Mouse (Mus musculus): ENCODE measurements at regions not wholly inside any gene's neighbourhood (a gene's known extent, or its start where the extent isn't known, plus 50 kb on each side); places are given as distances from the start of the nearest gene placed in this dataset.

DNA sequence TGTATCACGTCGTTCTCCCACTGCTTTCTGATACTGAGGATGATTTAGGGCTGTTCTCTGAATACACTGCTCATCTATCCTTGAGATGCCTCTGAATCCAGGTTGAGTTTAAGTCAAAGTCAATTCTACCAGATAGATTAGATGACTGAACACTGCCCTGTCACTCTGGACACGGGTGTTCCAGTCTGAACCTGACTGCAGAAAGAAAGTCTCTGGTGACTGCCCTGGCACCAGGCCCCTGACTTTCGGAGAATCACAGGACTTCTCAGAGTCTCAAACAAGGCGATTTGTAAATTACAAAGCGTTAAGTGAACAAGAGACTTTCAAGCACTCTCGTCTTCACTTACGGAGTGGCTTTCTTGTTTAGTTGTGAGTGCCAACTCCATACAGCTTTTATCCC lies 324.6 kb downstream of the Kcnrg start:
- ATAC-seq (replicated peaks; ENCODE audit: insufficient number of reproducible peaks, insufficient read depth, low FRiP score, low read depth): no peak

DNA sequence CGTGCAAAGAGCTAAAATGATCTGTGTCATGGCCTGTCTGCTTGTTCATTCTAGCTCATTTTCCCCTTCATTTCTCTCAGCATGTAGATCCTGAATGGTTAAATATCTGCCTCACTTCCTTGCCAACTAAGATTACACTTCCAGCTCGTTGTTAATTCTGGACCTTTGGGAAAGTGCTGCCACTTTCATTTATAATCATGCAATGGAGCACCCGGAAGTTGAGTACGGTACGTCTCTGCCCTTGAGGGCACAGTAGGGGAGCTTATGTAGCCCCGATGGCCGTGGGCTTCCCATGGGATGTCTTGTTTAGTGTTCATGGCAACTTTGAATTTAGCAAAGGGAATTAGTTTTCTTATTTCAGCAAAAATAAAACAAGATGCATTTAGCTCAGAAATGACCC lies 334.4 kb downstream of the Kcnrg start:
- Histone ChIP-seq H3K36me3 (no peaks in the 10 kb centered on the region), H3K4me3 (no peak overlapping the region), H3K27ac (no peak overlapping the region), H3K9ac (no peak overlapping the region), H3K27me3 (no peaks in the 10 kb centered on the region), H3K4me2 (no peak overlapping the region), H3K4me1 (replicated peaks) (no peaks in the 10 kb centered on the region), H3K9me3 (replicated peaks) (no peaks in the 10 kb centered on the region)
- WGBS: 64% methylated on average over 7 of the region's 7 CpGs
- ATAC-seq (replicated peaks; ENCODE audit: insufficient number of reproducible peaks, insufficient read depth, low FRiP score, low read depth): no peak

More for the DNA sequence above, 324.6 kb downstream of the Kcnrg start:
- no peaks in the 10 kb centered on the region for H3K27me3 ChIP-seq
- H3K9me3 ChIP-seq (replicated peaks): no peaks in the 10 kb centered on the region
- no peak overlapping the region for H3K9ac ChIP-seq
- H3K36me3 ChIP-seq: no peaks in the 10 kb centered on the region
- no peaks in the 10 kb centered on the region for H3K4me1 ChIP-seq (replicated peaks)
- H3K4me2 ChIP-seq: no peak overlapping the region
- no peak overlapping the region for H3K4me3 ChIP-seq
- H3K27ac ChIP-seq: no peak overlapping the region
- WGBS: 69% methylated on average over 8 of the region's 8 CpGs

DNA sequence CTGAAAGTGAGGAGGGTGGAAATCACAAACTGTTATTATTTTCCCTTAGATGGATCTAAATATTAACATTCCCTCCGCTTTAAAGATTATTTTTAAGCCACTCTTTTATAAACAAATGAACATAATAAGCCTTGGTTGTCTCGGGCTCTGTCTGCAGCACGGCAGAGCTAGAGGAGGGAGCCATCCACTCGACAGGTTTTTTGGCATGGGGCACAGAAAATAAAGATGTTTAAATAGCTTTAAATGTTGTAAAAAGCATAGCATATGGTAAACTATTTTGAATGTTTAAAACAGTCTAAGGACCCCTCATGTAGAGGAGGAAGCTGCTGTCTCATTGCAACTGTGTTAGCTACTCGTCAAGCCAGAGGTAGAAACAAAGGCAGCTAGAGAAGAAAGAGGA lies 338.4 kb downstream of the Kcnrg start:
- Histone ChIP-seq H3K9me3 (replicated peaks) (no peaks in the 10 kb centered on the region), H3K9ac (no peak overlapping the region), H3K4me2 (no peak overlapping the region), H3K27me3 (no peaks in the 10 kb centered on the region), H3K4me1 (replicated peaks) (no peaks in the 10 kb centered on the region), H3K36me3 (no peaks in the 10 kb centered on the region), H3K4me3 (no peak overlapping the region), H3K27ac (no peak overlapping the region)
- WGBS: 60% methylated on average over 5 of the region's 5 CpGs
- no peak for ATAC-seq (replicated peaks; ENCODE audit: insufficient number of reproducible peaks, insufficient read depth, low FRiP score, low read depth)

DNA sequence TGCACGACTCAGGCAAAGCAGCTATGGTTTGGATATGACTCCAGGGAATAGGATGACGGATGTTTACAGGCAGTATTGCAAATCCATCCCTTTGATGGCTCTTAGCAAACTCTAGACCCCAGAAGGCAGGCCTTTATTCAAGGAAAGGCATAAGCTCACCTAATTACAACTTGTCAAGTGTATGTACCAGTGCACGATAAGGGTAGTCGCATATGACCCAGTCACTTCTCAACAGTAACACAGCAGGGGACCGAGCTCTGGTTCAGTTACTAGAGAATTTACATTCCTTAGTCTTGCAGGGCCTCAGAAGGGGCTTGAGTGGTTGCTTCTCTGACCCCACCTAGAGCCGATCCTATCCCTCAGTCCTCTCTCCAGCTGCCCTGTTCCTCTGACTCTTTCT lies 342.2 kb downstream of the Kcnrg start:
- no peak for ATAC-seq (replicated peaks; ENCODE audit: insufficient number of reproducible peaks, insufficient read depth, low FRiP score, low read depth)
- Histone ChIP-seq H3K4me2 (no peak overlapping the region), H3K36me3 (no peaks in the 10 kb centered on the region), H3K27me3 (no peaks in the 10 kb centered on the region), H3K4me3 (no peak overlapping the region), H3K27ac (no peak overlapping the region), H3K9me3 (replicated peaks) (no peaks in the 10 kb centered on the region), H3K9ac (no peak overlapping the region), H3K4me1 (replicated peaks) (no peaks in the 10 kb centered on the region)
- WGBS: 62% methylated on average over 6 of the region's 6 CpGs

DNA sequence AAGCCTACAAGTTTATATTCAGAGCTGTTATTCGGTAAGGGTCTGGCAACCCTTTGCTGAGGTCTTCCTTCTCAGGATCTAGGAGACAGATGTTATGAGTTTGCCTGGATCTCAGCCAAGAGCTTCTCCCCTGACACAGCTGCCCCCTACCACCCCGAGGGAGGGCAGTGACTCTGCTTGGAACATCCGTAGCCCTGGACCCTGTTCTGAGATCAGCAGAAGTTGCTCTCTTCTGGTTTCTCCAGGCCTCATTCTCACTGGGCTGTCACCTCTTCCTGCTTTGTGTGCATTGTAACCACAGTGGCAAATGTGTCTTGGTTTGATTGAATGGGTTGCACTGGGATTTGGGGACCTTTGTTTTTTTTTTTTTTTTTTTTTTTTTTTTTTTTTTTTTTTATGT lies 342.4 kb upstream of the Rnaseh2b start:
- H3K4me1 ChIP-seq (replicated peaks): no peaks in the 10 kb centered on the region
- no peak overlapping the region for H3K4me3 ChIP-seq
- H3K36me3 ChIP-seq: no peaks in the 10 kb centered on the region
- WGBS: 51% methylated on average over 3 of the region's 3 CpGs
- no peak for ATAC-seq (replicated peaks; ENCODE audit: insufficient number of reproducible peaks, insufficient read depth, low FRiP score, low read depth)
- H3K27ac ChIP-seq: no peak overlapping the region
- no peaks in the 10 kb centered on the region for H3K27me3 ChIP-seq
- H3K9me3 ChIP-seq (replicated peaks): no peaks in the 10 kb centered on the region
- no peak overlapping the region for H3K4me2 ChIP-seq
- no peak overlapping the region for H3K9ac ChIP-seq

DNA sequence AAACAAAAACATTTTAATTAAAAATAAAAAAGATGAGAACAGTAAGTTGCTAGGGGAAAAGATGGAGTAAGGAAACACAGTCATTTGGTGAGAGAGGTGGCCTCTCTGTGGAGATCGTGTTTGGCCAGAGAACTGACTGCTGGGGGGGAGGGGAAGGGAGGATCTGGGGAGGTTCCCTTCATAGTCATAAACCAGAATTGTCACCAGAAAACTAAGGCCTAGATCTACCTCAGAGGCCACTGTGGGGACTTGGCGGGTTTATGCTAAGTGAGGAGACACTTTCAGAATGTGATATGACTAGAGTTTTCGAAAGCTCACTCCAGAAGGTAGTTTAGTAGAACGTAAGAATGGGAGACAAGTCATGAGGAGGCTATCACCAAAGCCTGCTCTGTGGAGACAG lies 339.4 kb upstream of the Rnaseh2b start:
- H3K4me3 ChIP-seq: no peak overlapping the region
- no peak overlapping the region for H3K4me2 ChIP-seq
- H3K9me3 ChIP-seq (replicated peaks): no peaks in the 10 kb centered on the region
- no peaks in the 10 kb centered on the region for H3K4me1 ChIP-seq (replicated peaks)
- 87% methylated on average over 4 of the region's 4 CpGs for WGBS
- no peaks in the 10 kb centered on the region for H3K36me3 ChIP-seq
- no peak for ATAC-seq (replicated peaks; ENCODE audit: insufficient number of reproducible peaks, insufficient read depth, low FRiP score, low read depth)
- H3K27ac ChIP-seq: no peak overlapping the region
- no peaks in the 10 kb centered on the region for H3K27me3 ChIP-seq
- no peak overlapping the region for H3K9ac ChIP-seq

DNA sequence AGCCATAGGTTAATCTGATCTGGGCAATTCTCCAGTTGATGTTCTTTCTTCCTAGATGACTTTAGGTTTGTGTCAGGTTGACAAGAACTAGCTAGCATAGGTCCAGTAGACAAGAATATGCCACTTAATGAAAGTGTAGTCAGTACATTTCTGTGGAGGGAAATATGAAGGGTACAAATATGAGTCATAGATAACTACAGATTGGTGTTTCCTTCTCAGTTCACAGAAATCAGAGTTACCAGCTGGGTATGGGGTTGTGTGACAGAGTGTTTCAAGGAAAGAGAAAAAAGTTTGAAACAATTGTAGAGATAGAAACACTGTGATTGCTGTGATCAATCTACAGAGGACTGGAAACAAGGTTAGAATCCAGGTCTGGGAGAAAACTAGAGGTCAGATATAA lies 337.0 kb upstream of the Rnaseh2b start:
- Histone ChIP-seq H3K9ac (no peak overlapping the region), H3K4me1 (replicated peaks) (no peaks in the 10 kb centered on the region), H3K27ac (no peak overlapping the region), H3K36me3 (no peaks in the 10 kb centered on the region), H3K27me3 (no peaks in the 10 kb centered on the region), H3K9me3 (replicated peaks) (no peaks in the 10 kb centered on the region), H3K4me3 (no peak overlapping the region), H3K4me2 (no peak overlapping the region)
- no peak for ATAC-seq (replicated peaks; ENCODE audit: insufficient number of reproducible peaks, insufficient read depth, low FRiP score, low read depth)

DNA sequence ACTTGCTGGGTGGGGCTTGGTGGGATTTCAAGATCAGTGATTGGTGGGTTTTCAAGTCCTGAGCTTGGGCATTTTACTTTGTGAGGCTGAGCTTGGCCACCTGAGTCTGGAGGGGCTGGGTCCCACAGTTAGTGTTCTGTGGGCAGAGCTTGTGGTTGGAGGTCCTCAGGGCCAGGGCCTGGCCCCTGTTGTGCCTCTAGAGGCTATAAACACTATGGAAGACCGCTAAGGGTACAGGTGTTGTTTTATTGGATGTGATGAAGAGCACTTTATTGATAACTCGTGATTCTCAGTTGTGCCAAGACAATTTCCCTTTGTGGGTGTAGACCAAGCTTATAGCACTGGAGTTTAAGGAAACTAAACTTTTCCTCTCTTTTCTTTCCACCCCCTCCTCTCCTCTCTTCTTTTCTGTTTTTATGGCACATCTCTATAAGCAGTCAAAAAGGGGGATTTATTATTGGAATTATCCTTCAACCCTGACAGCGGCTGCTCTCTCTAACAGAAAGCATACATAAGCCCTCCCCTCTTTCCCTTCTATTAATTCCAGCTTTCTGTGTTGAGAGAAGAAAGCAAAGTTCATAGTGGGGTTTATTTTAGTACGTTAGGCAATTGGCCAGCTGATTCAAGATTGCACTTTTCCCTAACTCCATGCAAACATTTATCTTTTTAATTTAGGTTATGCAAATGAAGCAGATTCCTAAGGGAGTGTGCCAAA lies 332.0 kb upstream of the Rnaseh2b start:
- no peak overlapping the region for H3K4me3 ChIP-seq
- 73% methylated on average over 4 of the region's 4 CpGs for WGBS

DNA sequence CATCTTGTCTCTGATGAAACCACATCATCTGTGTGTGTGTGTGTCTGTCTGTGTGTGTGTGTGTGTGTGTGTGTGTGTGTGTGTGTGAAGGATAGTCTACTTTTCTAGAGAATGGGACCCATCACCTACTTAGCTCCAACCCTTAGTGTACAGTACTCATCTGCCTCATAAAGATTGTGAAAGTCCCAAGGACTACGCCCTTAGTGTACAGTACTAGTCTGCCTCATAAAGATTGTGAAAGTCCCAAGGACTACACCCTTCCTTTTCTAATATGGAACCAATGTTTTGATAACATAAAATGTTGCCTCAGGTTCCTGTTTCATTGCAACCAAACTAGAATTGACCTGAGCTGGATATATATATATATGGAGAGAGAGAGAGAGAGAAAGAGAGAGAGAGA lies 323.9 kb upstream of the Rnaseh2b start:
- 90% methylated on average over 1 of the region's 1 CpGs for WGBS
- no peak for ATAC-seq (replicated peaks; ENCODE audit: insufficient number of reproducible peaks, insufficient read depth, low FRiP score, low read depth)
- no peak overlapping the region for H3K4me2 ChIP-seq
- H3K4me1 ChIP-seq (replicated peaks): no peaks in the 10 kb centered on the region
- H3K27me3 ChIP-seq: no peaks in the 10 kb centered on the region
- H3K36me3 ChIP-seq: no peaks in the 10 kb centered on the region
- no peak overlapping the region for H3K27ac ChIP-seq
- no peak overlapping the region for H3K4me3 ChIP-seq
- no peaks in the 10 kb centered on the region for H3K9me3 ChIP-seq (replicated peaks)
- no peak overlapping the region for H3K9ac ChIP-seq

More for the DNA sequence above, 332.0 kb upstream of the Rnaseh2b start:
- ATAC-seq (replicated peaks; ENCODE audit: insufficient number of reproducible peaks, insufficient read depth, low FRiP score, low read depth): no peak
- Histone ChIP-seq H3K27me3 (no peaks in the 10 kb centered on the region), H3K36me3 (no peaks in the 10 kb centered on the region), H3K27ac (no peak overlapping the region), H3K9ac (no peak overlapping the region), H3K4me2 (no peak overlapping the region), H3K4me1 (replicated peaks) (no peaks in the 10 kb centered on the region), H3K9me3 (replicated peaks) (no peaks in the 10 kb centered on the region)

DNA sequence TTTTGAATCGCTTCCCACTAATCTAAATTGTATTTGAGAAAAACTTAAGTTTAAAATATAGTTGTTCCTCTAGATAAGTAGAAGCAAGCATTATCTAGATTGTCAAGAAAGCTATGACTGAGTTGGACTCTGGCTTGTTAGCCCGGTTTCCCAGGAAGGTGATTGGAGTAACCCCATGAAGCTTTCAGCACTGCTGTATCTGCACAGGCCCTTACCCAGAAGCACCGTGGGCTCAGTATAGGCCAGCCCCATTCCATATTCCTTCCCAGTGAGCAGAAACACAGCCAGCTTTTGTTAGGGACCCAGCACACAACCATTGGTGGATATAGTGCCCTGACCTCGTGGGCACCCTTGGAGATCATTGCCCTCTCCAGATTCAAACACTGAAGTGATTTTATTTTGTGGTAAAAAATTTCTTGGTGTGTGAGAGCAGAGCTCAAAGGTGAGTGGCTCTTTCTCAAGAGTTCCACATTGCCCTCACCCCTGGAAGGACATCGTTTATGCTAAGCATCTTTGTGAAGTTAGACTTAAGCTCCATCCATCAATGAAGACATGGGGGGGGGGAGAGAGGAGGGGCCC lies 323.3 kb upstream of the Rnaseh2b start:
- 64% methylated on average over 5 of the region's 5 CpGs for WGBS

DNA sequence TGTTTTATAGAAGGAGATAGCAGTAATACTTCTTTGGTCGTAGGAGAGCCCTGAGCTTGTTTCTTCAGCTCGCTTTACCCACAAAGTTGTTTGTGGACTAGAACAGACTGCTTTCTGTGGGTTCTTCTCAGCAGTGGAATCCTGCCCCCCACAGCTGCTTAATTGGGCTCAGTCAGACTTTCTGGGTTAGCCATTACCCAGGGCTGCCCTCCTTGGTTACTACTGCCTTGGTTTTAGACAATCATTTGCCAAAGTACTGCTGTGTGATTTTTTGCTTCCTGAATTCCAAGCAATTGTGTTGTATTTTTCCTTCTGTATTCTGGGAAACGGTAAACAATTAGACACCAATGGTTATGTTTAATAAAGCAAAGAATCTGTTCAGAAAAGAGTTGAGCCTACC lies 321.8 kb upstream of the Rnaseh2b start:
- Histone ChIP-seq H3K9ac (no peak overlapping the region), H3K4me3 (no peak overlapping the region), H3K36me3 (no peaks in the 10 kb centered on the region), H3K4me1 (replicated peaks) (no peaks in the 10 kb centered on the region), H3K27me3 (no peaks in the 10 kb centered on the region), H3K4me2 (no peak overlapping the region), H3K27ac (no peak overlapping the region), H3K9me3 (replicated peaks) (no peaks in the 10 kb centered on the region)
- ATAC-seq (replicated peaks; ENCODE audit: insufficient number of reproducible peaks, insufficient read depth, low FRiP score, low read depth): no peak
- 81% methylated on average over 3 of the region's 3 CpGs for WGBS

More for the DNA sequence above, 323.3 kb upstream of the Rnaseh2b start:
- Histone ChIP-seq H3K36me3 (no peaks in the 10 kb centered on the region), H3K4me3 (no peak overlapping the region), H3K4me2 (no peak overlapping the region), H3K27ac (no peak overlapping the region), H3K9me3 (replicated peaks) (no peaks in the 10 kb centered on the region), H3K9ac (no peak overlapping the region), H3K4me1 (replicated peaks) (no peaks in the 10 kb centered on the region), H3K27me3 (no peaks in the 10 kb centered on the region)
- no peak for ATAC-seq (replicated peaks; ENCODE audit: insufficient number of reproducible peaks, insufficient read depth, low FRiP score, low read depth)

Data from heart, embryonic 15.5 days (tissue).